Mouse (Mus musculus): ENCODE data around the gene Pard6a.

- TF ChIP-seq GATA1 (IDR thresholded peaks at IDR 0.05; ENCODE audit: low read length) (no peak), TAL1 (IDR thresholded peaks at IDR 0.05; ENCODE audit: low read length) (no peak)
Observed at GRCm38 (mm10) chr8:105685325-105685724, 15.6 kb upstream of the Pard6a start.

Data from erythroblast, embryonic 14.5 days (primary cell).